Mouse (Mus musculus): Measurements from ENCODE around the gene Yap1. TPM values are rescaled to one million over a fixed set of nuclear protein-coding genes. Genes with fewer than 3 reads are reported as not detected.

Yap1 gene
- polyA plus RNA-seq (2014; fragmentation: Nextera tagmentation; extraction: Ambion mirVana), result 22.0 and 24.3 TPM in 2 replicates

DNA sequence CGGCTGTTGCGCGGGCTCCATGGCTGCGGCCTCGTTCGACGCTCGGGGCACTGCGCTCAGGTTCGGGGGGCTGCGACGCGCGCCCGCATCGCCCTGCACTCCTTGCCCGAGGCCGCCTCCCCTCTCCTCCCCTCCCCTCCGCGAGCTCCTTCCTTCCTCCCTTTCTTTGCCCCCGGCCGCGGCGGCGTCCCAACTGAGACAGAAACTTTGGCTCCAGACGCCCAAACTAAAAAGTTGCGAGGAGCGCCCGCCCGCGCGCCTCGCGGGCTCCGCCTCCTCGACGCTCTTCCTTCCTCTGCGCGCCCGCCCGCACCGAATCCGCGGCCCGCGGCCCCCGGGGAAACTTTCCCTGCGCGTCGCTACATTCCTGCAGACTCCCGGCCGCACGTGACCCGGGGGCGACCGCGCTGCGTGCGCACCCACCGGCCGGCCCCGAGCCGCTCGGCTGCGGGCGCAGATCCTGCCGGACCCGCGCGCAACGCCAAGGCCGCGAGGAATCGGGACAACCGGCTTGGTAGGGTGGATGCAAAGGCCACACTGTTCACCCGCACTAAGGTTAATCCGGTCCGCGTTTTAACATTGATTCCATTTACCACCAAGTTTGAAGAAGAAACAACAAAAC is at the start of gene Yap1:
TSS of gene Yap1 (minus strand) at position 227 of the 622 bp plus-strand sequence.
- H3K27me3 ChIP-seq (ENCODE audit: control insufficient read depth, insufficient read depth, low read length), result no peaks in the 10 kb centered on the region
- peak within 1 kb of the TSS; percentile 89 to 96 for H3K4me3 ChIP-seq (ENCODE audit: control insufficient read depth in 1 of 2, insufficient read depth in 1 of 2, low read depth in 1 of 2, low read length in 2 of 2)
- peaks cover 21% of the 10 kb centered on the region for H3K36me3 ChIP-seq (ENCODE audit: control insufficient read depth, insufficient read depth, low read length)
- H3K4me1 ChIP-seq (ENCODE audit: control insufficient read depth in 2 of 2, insufficient read depth in 2 of 2, low read length in 2 of 2), result peaks cover 2 to 24% of the 10 kb centered on the region in 2 experiments; a peak in 3 of 4 replicates
- H3K27ac ChIP-seq (replicated peaks in 1 of 2; ENCODE audit: control insufficient read depth in 1 of 2, insufficient read depth in 1 of 2, low read depth in 2 of 2, low read length in 2 of 2), result peak within 1 kb of the TSS; percentile 96 to 98
- WGBS, result under 1% methylated on average over 78 of the region's 79 CpGs
- peak within 1 kb of the TSS; percentile 75 for H3K4me2 ChIP-seq (ENCODE audit: low read length)
- peak; percentile 88 for ATAC-seq (ENCODE audit: insufficient number of reproducible peaks, insufficient read depth, low FRiP score, low read depth)
- H3K9me3 ChIP-seq (ENCODE audit: control insufficient read depth, low read length), result no peaks in the 10 kb centered on the region
- H3K9ac ChIP-seq (ENCODE audit: low read length), result peak within 1 kb of the TSS; percentile 99

DNA sequence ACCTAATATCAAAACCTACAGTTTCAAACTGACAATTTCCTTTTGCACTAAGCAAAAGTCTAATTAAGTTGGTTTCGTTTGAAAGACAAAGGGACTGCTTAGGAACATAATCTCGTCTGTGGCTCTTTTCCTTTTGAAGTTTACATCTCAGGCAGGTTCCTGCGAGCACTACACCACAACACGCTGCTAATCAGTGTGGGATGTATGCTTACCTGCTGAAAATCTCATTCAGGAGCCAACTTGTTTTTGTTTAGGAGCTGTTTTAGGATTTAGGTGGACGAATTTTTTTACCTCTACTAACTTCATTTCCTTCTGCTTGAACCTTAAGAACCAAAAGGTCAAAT is 38.6 kb upstream of the Yap1 start:
- Histone ChIP-seq H3K4me3 (ENCODE audit: control insufficient read depth in 1 of 2, insufficient read depth in 1 of 2, low read depth in 1 of 2, low read length in 2 of 2) (peak overlapping the region; percentile 72 to 88; a peak in 3 of 4 replicates), H3K9ac (ENCODE audit: low read length) (peak overlapping the region; percentile 77), H3K4me2 (ENCODE audit: low read length) (peak overlapping the region; percentile 80), H3K27me3 (ENCODE audit: control insufficient read depth, insufficient read depth, low read length) (no peaks in the 10 kb centered on the region), H3K9me3 (ENCODE audit: control insufficient read depth, low read length) (no peaks in the 10 kb centered on the region), H3K36me3 (ENCODE audit: control insufficient read depth, insufficient read depth, low read length) (no peaks in the 10 kb centered on the region), H3K4me1 (ENCODE audit: control insufficient read depth in 2 of 2, insufficient read depth in 2 of 2, low read length in 2 of 2) (peaks cover 0 to 3% of the 10 kb centered on the region in 2 experiments; a peak in 2 of 4 replicates), H3K27ac (replicated peaks in 1 of 2; ENCODE audit: control insufficient read depth in 1 of 2, insufficient read depth in 1 of 2, low read depth in 2 of 2, low read length in 2 of 2) (peak overlapping the region; percentile 56 to 80)
- WGBS, result 11% methylated on average over 5 of the region's 5 CpGs
- ATAC-seq (ENCODE audit: insufficient number of reproducible peaks, insufficient read depth, low FRiP score, low read depth), result no peak

DNA sequence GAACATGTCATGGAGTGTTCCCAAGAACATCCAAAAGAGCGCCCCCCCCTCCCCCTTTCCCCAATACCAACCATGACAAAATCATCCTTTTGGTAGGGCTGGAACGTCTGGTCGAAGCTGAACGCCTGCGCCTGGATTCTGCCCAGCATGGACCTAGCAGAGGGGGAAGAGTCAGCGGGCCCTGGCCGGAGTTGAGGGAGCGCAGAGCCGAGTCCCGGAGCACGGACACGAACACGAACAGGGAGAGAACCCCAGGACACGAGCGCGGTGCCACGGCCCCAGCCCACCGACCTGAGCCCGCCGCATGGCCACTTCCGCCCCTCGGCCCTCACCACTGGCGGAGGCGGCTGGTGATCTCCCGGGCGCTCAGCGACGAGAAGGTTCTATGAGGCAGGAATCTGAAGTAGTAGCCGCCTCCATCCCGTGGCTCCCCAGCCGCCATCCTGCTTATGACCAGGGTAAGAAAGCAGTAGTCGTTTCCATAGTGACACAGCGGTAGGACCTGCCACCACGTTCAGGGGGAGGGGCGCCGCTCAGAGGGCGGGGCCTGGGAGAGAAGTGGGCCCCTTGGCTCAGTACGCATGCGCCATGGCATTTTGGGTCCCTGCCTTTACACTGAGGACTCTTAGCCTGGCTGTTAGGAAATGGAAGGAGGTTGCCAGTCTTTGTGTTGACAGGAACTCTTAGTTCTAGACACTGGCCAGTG is 38.1 kb upstream of the Yap1 start, which contains the start of gene Cfap300:
TSS of gene Cfap300 (minus strand) at position 486 of the 706 bp plus-strand sequence.
- Histone ChIP-seq H3K4me2 (ENCODE audit: low read length) (peak within 1 kb of the TSS; percentile 80), H3K36me3 (ENCODE audit: control insufficient read depth, insufficient read depth, low read length) (no peaks in the 10 kb centered on the region), H3K9ac (ENCODE audit: low read length) (peak within 1 kb of the TSS; percentile 77), H3K27ac (replicated peaks in 1 of 2; ENCODE audit: control insufficient read depth in 1 of 2, insufficient read depth in 1 of 2, low read depth in 2 of 2, low read length in 2 of 2) (peak within 1 kb of the TSS; percentile 56 to 80), H3K27me3 (ENCODE audit: control insufficient read depth, insufficient read depth, low read length) (no peaks in the 10 kb centered on the region), H3K9me3 (ENCODE audit: control insufficient read depth, low read length) (no peaks in the 10 kb centered on the region), H3K4me1 (ENCODE audit: control insufficient read depth in 2 of 2, insufficient read depth in 2 of 2, low read length in 2 of 2) (peaks cover 0 to 3% of the 10 kb centered on the region in 2 experiments; a peak in 2 of 4 replicates), H3K4me3 (ENCODE audit: control insufficient read depth in 1 of 2, insufficient read depth in 1 of 2, low read depth in 1 of 2, low read length in 2 of 2) (peak within 1 kb of the TSS; percentile 72 to 88)
- under 1% methylated on average over 39 of the region's 39 CpGs for WGBS
- peak; percentile 97 for ATAC-seq (ENCODE audit: insufficient number of reproducible peaks, insufficient read depth, low FRiP score, low read depth)

DNA sequence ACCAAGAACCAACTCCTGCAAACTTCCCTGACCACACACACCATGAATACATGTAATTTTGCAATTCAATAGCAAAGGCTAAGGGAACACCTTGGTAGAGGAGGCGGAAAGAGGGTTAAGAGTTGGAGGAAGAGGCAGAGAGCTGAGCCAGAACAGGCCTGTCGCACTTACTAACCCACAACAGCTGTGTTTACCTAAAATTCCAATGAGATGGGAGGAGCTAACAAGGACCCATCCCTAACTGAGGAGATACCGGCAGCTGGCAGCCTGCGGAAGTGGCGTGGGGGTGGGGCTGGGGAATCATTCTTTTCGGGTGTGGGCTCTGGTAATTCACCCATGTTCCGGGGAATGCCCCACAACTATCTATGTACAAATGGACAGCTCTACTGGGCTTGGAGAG is 31.1 kb upstream of the Yap1 start:
- H3K9me3 ChIP-seq (ENCODE audit: control insufficient read depth, low read length), result no peaks in the 10 kb centered on the region
- ATAC-seq (ENCODE audit: insufficient number of reproducible peaks, insufficient read depth, low FRiP score, low read depth), result no peak
- H3K4me1 ChIP-seq (ENCODE audit: control insufficient read depth in 2 of 2, insufficient read depth in 2 of 2, low read length in 2 of 2), result peaks cover 2 to 4% of the 10 kb centered on the region in 2 experiments; a peak in 2 of 4 replicates
- 22% methylated on average over 7 of the region's 7 CpGs for WGBS
- H3K36me3 ChIP-seq (ENCODE audit: control insufficient read depth, insufficient read depth, low read length), result no peaks in the 10 kb centered on the region
- H3K27ac ChIP-seq (replicated peaks in 1 of 2; ENCODE audit: control insufficient read depth in 1 of 2, insufficient read depth in 1 of 2, low read depth in 2 of 2, low read length in 2 of 2), result no peak overlapping the region
- H3K4me2 ChIP-seq (ENCODE audit: low read length), result no peak overlapping the region
- no peak overlapping the region for H3K9ac ChIP-seq (ENCODE audit: low read length)
- no peak overlapping the region for H3K4me3 ChIP-seq (ENCODE audit: control insufficient read depth in 1 of 2, insufficient read depth in 1 of 2, low read depth in 1 of 2, low read length in 2 of 2)
- H3K27me3 ChIP-seq (ENCODE audit: control insufficient read depth, insufficient read depth, low read length), result no peaks in the 10 kb centered on the region

DNA sequence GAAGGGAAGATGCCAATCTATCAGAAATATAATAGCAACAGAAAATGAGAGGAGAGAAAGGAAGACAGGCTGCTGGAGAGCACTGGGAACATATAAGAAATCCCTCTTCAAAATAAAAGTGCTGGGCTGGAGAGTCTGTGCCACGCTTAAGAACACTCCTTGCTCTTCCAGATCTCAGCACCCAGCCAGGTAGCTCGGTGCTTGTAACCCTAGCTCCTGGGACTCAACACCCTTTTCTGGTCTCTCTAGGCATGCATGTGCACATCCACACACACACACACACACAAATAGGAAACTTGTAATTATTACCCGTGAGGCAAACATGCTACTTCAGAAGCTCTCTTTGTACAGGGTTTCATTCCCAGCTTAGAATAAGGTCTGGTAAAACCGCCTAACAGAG is 30.7 kb upstream of the Yap1 start:
- H3K36me3 ChIP-seq (ENCODE audit: control insufficient read depth, insufficient read depth, low read length), result no peaks in the 10 kb centered on the region
- peaks cover 2 to 4% of the 10 kb centered on the region in 2 experiments; a peak in 2 of 4 replicates for H3K4me1 ChIP-seq (ENCODE audit: control insufficient read depth in 2 of 2, insufficient read depth in 2 of 2, low read length in 2 of 2)
- no peaks in the 10 kb centered on the region for H3K27me3 ChIP-seq (ENCODE audit: control insufficient read depth, insufficient read depth, low read length)
- H3K4me2 ChIP-seq (ENCODE audit: low read length), result no peak overlapping the region
- no peak overlapping the region for H3K9ac ChIP-seq (ENCODE audit: low read length)
- H3K4me3 ChIP-seq (ENCODE audit: control insufficient read depth in 1 of 2, insufficient read depth in 1 of 2, low read depth in 1 of 2, low read length in 2 of 2), result no peak overlapping the region
- 51% methylated on average over 4 of the region's 4 CpGs for WGBS
- H3K9me3 ChIP-seq (ENCODE audit: control insufficient read depth, low read length), result no peaks in the 10 kb centered on the region
- no peak overlapping the region for H3K27ac ChIP-seq (replicated peaks in 1 of 2; ENCODE audit: control insufficient read depth in 1 of 2, insufficient read depth in 1 of 2, low read depth in 2 of 2, low read length in 2 of 2)
- ATAC-seq (ENCODE audit: insufficient number of reproducible peaks, insufficient read depth, low FRiP score, low read depth), result no peak

DNA sequence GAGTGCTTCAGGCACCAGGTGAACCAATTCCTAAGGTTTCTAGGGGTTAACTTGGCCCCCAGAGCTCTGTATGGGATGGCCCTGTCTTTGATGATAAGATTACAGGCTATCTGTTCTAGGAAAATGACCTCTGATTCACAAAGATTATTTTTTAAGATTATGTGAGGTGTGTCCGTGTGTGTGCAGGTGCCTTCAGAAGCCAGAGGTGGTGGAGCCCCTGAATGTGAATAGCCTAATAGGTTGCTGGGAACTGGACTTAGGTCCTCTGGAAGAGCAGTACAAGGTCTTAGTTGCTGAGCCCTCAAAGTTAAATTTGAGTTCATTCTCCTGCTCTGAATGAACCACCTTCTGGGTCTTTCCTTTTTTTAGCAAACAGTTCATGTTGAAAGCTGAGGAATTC is 29.7 kb upstream of the Yap1 start:
- Histone ChIP-seq H3K4me1 (ENCODE audit: control insufficient read depth in 2 of 2, insufficient read depth in 2 of 2, low read length in 2 of 2) (peaks cover 2 to 4% of the 10 kb centered on the region in 2 experiments; a peak in 2 of 4 replicates), H3K9me3 (ENCODE audit: control insufficient read depth, low read length) (no peaks in the 10 kb centered on the region), H3K36me3 (ENCODE audit: control insufficient read depth, insufficient read depth, low read length) (no peaks in the 10 kb centered on the region), H3K27ac (replicated peaks in 1 of 2; ENCODE audit: control insufficient read depth in 1 of 2, insufficient read depth in 1 of 2, low read depth in 2 of 2, low read length in 2 of 2) (no peak overlapping the region), H3K27me3 (ENCODE audit: control insufficient read depth, insufficient read depth, low read length) (no peaks in the 10 kb centered on the region), H3K9ac (ENCODE audit: low read length) (no peak overlapping the region), H3K4me3 (ENCODE audit: control insufficient read depth in 1 of 2, insufficient read depth in 1 of 2, low read depth in 1 of 2, low read length in 2 of 2) (no peak overlapping the region), H3K4me2 (ENCODE audit: low read length) (no peak overlapping the region)
- 50% methylated on average over 1 of the region's 1 CpGs for WGBS
- ATAC-seq (ENCODE audit: insufficient number of reproducible peaks, insufficient read depth, low FRiP score, low read depth), result no peak

DNA sequence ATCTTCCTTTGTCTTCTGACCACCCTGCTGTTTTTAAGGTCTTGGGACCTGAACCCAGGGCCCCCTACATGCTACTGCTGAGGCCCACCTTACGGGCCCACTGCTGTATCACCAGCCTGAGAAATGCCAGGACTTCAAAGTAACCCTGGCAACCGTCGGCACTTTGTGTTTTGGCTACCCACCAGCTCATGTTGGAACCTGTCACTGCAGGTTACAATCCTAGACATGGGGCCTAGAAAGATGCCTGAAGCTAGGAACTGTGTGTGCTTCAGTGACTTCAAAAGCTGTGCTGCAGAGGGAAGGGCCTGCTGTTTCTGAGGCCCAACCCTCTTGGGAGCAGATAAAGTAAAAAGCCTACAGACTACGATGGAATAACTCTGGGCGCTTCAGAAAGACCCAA is 28.5 kb upstream of the Yap1 start:
- WGBS, result 62% methylated on average over 5 of the region's 5 CpGs
- no peak overlapping the region for H3K4me2 ChIP-seq (ENCODE audit: low read length)
- ATAC-seq (ENCODE audit: insufficient number of reproducible peaks, insufficient read depth, low FRiP score, low read depth), result no peak

More for the DNA sequence above, 28.5 kb upstream of the Yap1 start:
- peaks cover 2 to 4% of the 10 kb centered on the region in 2 experiments; a peak in 2 of 4 replicates for H3K4me1 ChIP-seq (ENCODE audit: control insufficient read depth in 2 of 2, insufficient read depth in 2 of 2, low read length in 2 of 2)
- no peaks in the 10 kb centered on the region for H3K27me3 ChIP-seq (ENCODE audit: control insufficient read depth, insufficient read depth, low read length)
- H3K27ac ChIP-seq (replicated peaks in 1 of 2; ENCODE audit: control insufficient read depth in 1 of 2, insufficient read depth in 1 of 2, low read depth in 2 of 2, low read length in 2 of 2), result no peak overlapping the region
- no peak overlapping the region for H3K9ac ChIP-seq (ENCODE audit: low read length)
- H3K4me3 ChIP-seq (ENCODE audit: control insufficient read depth in 1 of 2, insufficient read depth in 1 of 2, low read depth in 1 of 2, low read length in 2 of 2), result no peak overlapping the region
- H3K36me3 ChIP-seq (ENCODE audit: control insufficient read depth, insufficient read depth, low read length), result no peaks in the 10 kb centered on the region
- no peaks in the 10 kb centered on the region for H3K9me3 ChIP-seq (ENCODE audit: control insufficient read depth, low read length)
